Mouse (Mus musculus) hindbrain, embryonic 11.5 days (tissue): ENCODE data around the gene Sec1. TPM values are rescaled to one million over a fixed set of nuclear protein-coding genes. Genes with fewer than 3 reads are reported as not detected.

Experiments used
- ATAC-seq: fragments of 200-750 bp; cut with Nextera tagmentation; 2 replicates; pipeline ENCODE4 v1.8.0; 2017; ENCODE audit warnings: mild to moderate bottlenecking, moderate TSS enrichment, moderate library complexity; ENCODE audit not compliant: low FRiP score
- DNase-seq: peaks from one replicate; pipeline ENCODE4 v3.0.0-alpha.2; 2015; ENCODE audit warnings: low spot score
- H3K27ac ChIP-seq: fragments of 300-500 bp; sonication (generic); 2 replicates; pipeline ENCODE4 v1.5.1; 2014; ENCODE audit warnings: mild to moderate bottlenecking, low read depth, low read length
- H3K27me3 ChIP-seq: fragments of 300-500 bp; sonication (generic); 2 replicates; pipeline ENCODE4 v1.6.1; 2014; ENCODE audit warnings: mild to moderate bottlenecking, low read length, moderate library complexity, mixed read lengths; ENCODE audit not compliant: control insufficient read depth, insufficient read depth
- H3K36me3 ChIP-seq: fragments of 300-500 bp; sonication (generic); 2 replicates; pipeline ENCODE4 v1.6.1; 2014; ENCODE audit warnings: mild to moderate bottlenecking, low read length, moderate library complexity, mixed read lengths; ENCODE audit not compliant: control insufficient read depth, insufficient read depth
- H3K4me1 ChIP-seq: fragments of 300-500 bp; sonication (generic); replicated peaks from 2 replicates; pipeline ENCODE4 v1.6.1; 2014; ENCODE audit warnings: low read length, mixed read lengths; ENCODE audit not compliant: control insufficient read depth, insufficient read depth
- H3K4me2 ChIP-seq: fragments of 300-500 bp; sonication (generic); replicated peaks from 2 replicates; pipeline ENCODE4 v1.6.1; 2014; ENCODE audit warnings: mild to moderate bottlenecking, low read depth, low read length
- H3K4me3 ChIP-seq: fragments of 300-500 bp; sonication (generic); 2 replicates; pipeline ENCODE4 v1.5.1; 2014; ENCODE audit warnings: low read depth, low read length
- H3K9ac ChIP-seq: fragments of 300-500 bp; sonication (generic); 2 replicates; pipeline ENCODE4 v1.6.1; 2014; ENCODE audit warnings: low read depth, low read length
- H3K9me3 ChIP-seq: fragments of 300-500 bp; sonication (generic); 2 replicates; pipeline ENCODE4 v1.6.1; 2016; ENCODE audit warnings: low read length; ENCODE audit not compliant: control insufficient read depth
- WGBS: fragments of 180-500 bp; shearing (Covaris S2); extraction: QIAGEN DNeasy Blood & Tissue Kit; methylation state at CpG from one replicate; pipeline ENCODE4 v1.1.7; 2014; 5-methylcytosine and 5-hydroxymethylcytosine counted together
- polyA plus RNA-seq: library from polyadenylated mRNA; unstranded; fragments of >200 nt; fragmentation: Nextera tagmentation; extraction: Ambion mirVana; gene quantifications from 2 replicates; pipeline ENCODE4 v1.2.1, GENCODE M21; 2014

Gene Sec1
- polyA plus RNA-seq, 1 experiment from 2014 or later = 0.29 TPM

DNA sequence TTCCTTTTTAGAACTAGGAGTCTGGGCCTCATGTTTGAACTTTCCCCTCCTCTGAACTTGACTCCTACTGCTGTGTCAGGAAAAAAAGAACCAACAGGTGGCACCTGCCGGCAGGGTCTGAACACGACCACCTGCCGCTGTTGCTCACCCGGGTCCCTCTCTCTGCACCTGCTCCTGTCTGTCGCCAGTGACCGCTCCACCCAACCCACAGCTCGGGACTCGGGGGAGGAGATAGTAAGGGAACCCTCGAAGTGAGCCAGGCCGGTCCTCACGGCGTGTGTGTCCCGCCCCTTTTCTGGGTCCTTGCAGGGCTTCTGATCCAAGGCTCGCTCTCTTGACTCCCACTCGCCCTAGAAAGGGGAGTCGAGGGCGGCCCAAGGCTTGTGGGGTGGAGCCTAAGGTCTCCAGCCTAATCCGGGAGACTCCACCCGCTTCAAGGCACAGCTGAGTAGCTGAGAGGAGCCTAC, 54.6 kb downstream of the Sec1 start, which contains the start of gene Mamstr:
TSS of gene Mamstr (plus strand) at position 417 of the 467 bp plus-strand sequence.
- Histone ChIP-seq H3K9ac (no peak within 1 kb of the TSS), H3K27me3 (peaks cover 2% of the 10 kb centered on the region; the same call in 1 of the 2 replicates), H3K9me3 (no peaks in the 10 kb centered on the region), H3K4me2 (0 out of 2 replicates have a peak within 1 kb of the TSS, but pooled peaks have one; percentile 36), H3K4me1 (peaks cover 4% of the 10 kb centered on the region; the same call in 1 of the 2 replicates), H3K27ac (no peak within 1 kb of the TSS), H3K4me3 (no peak within 1 kb of the TSS), H3K36me3 (no peaks in the 10 kb centered on the region)
- 30% methylated on average over 19 of the region's 19 CpGs for WGBS
- no peak for ATAC-seq
- DNase-seq = no peak

GRCm38 (mm10) chr7:45638623-45639401, 55.4 kb downstream of the Sec1 start:
- no peak overlapping the region for H3K27ac ChIP-seq
- H3K4me2 ChIP-seq = peak overlapping the region; percentile 36
- DNase-seq (peak; percentile 97), ATAC-seq (peak; percentile 83)
- peak overlapping the region; percentile 22 for H3K4me3 ChIP-seq
- no peaks in the 10 kb centered on the region for H3K36me3 ChIP-seq
- peaks cover 2% of the 10 kb centered on the region; the same call in 1 of the 2 replicates for H3K4me1 ChIP-seq
- 0 out of 2 replicates have a peak overlapping the region, but pooled peaks have one; percentile 31 for H3K9ac ChIP-seq
- no peaks in the 10 kb centered on the region for H3K9me3 ChIP-seq
- peaks cover 2% of the 10 kb centered on the region; the same call in 1 of the 2 replicates for H3K27me3 ChIP-seq
- WGBS = 21% methylated on average over 29 of the region's 29 CpGs

- no peak overlapping the region for H3K9ac ChIP-seq
- H3K4me2 ChIP-seq = no peak overlapping the region
- H3K4me3 ChIP-seq = no peak overlapping the region
Measured at GRCm38 (mm10) chr7:45637710-45638109, 56.5 kb downstream of the Sec1 start.

GRCm38 (mm10) chr7:45635711-45636688, 58.2 kb downstream of the Sec1 start:
- H3K4me3 ChIP-seq = no peak overlapping the region
- H3K9me3 ChIP-seq = no peaks in the 10 kb centered on the region
- peaks cover 6% of the 10 kb centered on the region; the same call in 1 of the 2 replicates for H3K27me3 ChIP-seq
- ATAC-seq (no peak), DNase-seq (no peak)
- peaks cover 6% of the 10 kb centered on the region; the same call in 1 of the 2 replicates for H3K4me1 ChIP-seq
- H3K4me2 ChIP-seq = no peak overlapping the region
- 81% methylated on average over 15 of the region's 15 CpGs for WGBS
- no peaks in the 10 kb centered on the region for H3K36me3 ChIP-seq
- H3K9ac ChIP-seq = no peak overlapping the region
- H3K27ac ChIP-seq = no peak overlapping the region

More at GRCm38 (mm10) chr7:45637710-45638109, 56.5 kb downstream of the Sec1 start:
- Histone ChIP-seq H3K27ac (no peak overlapping the region), H3K4me1 (peaks cover 2% of the 10 kb centered on the region; the same call in 1 of the 2 replicates), H3K27me3 (peaks cover 2% of the 10 kb centered on the region; the same call in 1 of the 2 replicates), H3K36me3 (no peaks in the 10 kb centered on the region), H3K9me3 (no peaks in the 10 kb centered on the region)
- DNase-seq = no peak
- WGBS = 96% methylated on average over 6 of the region's 6 CpGs
- ATAC-seq = no peak

DNA sequence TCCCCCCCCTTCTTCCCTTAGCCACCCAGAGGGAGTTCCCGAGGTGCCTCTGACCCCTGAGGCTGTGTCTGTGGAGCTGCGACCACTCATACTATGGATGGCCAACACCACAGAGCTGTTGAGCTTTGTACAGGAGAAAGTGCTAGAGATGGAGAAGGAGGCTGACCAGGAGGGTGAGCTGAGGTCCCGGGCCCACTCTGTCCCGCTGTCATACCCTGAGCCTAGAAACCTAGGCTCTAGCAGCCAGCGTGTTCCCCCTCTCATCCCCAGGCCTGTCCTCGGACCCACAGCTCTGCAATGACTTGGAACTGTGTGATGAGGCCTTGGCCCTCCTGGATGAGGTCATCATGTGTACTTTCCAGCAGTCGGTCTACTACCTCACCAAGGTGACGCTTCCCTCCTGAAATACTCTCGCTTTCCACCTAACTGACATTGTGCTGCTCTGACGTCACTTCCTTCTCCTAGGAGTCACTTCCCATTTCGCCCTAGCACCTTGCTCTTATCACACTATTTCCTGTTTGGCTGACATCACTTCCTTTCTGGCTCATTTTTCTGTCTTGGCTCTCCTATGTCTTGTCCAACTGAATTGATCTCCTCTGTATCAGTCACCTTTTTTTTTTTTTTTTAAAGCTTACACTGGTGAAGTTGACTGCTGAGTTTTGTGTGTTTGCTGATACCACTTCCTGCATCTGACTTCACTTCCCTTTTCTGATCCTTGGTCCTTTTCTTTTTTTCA, 59.1 kb downstream of the Sec1 start:
- WGBS = 87% methylated on average over 11 of the region's 11 CpGs
- H3K9ac ChIP-seq = no peak overlapping the region
- H3K9me3 ChIP-seq = no peaks in the 10 kb centered on the region
- ATAC-seq (no peak), DNase-seq (no peak)
- no peak overlapping the region for H3K4me3 ChIP-seq
- H3K36me3 ChIP-seq = no peaks in the 10 kb centered on the region
- no peak overlapping the region for H3K4me2 ChIP-seq
- no peak overlapping the region for H3K27ac ChIP-seq
- peaks cover 5% of the 10 kb centered on the region; the same call in 1 of the 2 replicates for H3K27me3 ChIP-seq
- H3K4me1 ChIP-seq = peaks cover 5% of the 10 kb centered on the region; the same call in 1 of the 2 replicates

DNA sequence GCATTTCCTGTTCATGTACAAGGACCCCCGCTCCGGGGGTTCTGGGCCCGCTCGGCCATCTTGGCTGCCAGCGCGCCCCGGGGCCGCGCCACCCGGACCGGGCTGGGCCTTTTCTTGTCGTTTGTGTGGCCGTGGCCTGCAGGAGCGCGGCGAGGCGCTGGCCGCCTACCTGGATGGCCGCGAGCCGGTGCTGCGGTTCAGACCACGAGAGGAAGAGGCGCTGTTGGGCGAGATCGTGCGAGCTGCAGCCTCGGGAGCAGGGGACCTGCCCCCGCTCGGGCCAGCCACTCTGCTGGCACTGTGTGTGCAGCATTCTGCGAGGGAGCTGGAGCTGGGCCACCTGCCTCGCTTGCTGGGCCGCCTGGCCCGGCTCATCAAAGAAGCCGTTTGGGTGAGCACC, 61.7 kb downstream of the Sec1 start:
- ATAC-seq (no peak), DNase-seq (peak; percentile 48)
- peaks cover 12% of the 10 kb centered on the region for H3K27me3 ChIP-seq
- H3K27ac ChIP-seq = no peak overlapping the region
- H3K9me3 ChIP-seq = no peaks in the 10 kb centered on the region
- peak overlapping the region; percentile 39 for H3K4me2 ChIP-seq
- H3K4me3 ChIP-seq = no peak overlapping the region
- no peaks in the 10 kb centered on the region for H3K36me3 ChIP-seq
- WGBS = 28% methylated on average over 34 of the region's 35 CpGs
- H3K4me1 ChIP-seq = peaks cover 4% of the 10 kb centered on the region; the same call in 1 of the 2 replicates
- peak overlapping the region; percentile 8; the same call in 1 of the 2 replicates for H3K9ac ChIP-seq

GRCm38 (mm10) chr7:45630064-45630907, 63.9 kb downstream of the Sec1 start:
- Histone ChIP-seq H3K9me3 (no peaks in the 10 kb centered on the region), H3K4me1 (peaks cover 4% of the 10 kb centered on the region; the same call in 1 of the 2 replicates), H3K9ac (no peak overlapping the region), H3K4me2 (no peak overlapping the region), H3K36me3 (no peaks in the 10 kb centered on the region), H3K27ac (no peak overlapping the region), H3K4me3 (no peak overlapping the region), H3K27me3 (peaks cover 17% of the 10 kb centered on the region)
- DNase-seq (peak; percentile 40), ATAC-seq (no peak)
- WGBS = 70% methylated on average over 23 of the region's 23 CpGs
